Mouse (Mus musculus): ENCODE data around the gene Vps37c. TPM values are rescaled to one million over a fixed set of nuclear protein-coding genes. Genes with fewer than 3 reads are reported as not detected.

Vps37c gene
- polyA plus RNA-seq, 1 experiment from 2014 or later, result 12.1 TPM

DNA sequence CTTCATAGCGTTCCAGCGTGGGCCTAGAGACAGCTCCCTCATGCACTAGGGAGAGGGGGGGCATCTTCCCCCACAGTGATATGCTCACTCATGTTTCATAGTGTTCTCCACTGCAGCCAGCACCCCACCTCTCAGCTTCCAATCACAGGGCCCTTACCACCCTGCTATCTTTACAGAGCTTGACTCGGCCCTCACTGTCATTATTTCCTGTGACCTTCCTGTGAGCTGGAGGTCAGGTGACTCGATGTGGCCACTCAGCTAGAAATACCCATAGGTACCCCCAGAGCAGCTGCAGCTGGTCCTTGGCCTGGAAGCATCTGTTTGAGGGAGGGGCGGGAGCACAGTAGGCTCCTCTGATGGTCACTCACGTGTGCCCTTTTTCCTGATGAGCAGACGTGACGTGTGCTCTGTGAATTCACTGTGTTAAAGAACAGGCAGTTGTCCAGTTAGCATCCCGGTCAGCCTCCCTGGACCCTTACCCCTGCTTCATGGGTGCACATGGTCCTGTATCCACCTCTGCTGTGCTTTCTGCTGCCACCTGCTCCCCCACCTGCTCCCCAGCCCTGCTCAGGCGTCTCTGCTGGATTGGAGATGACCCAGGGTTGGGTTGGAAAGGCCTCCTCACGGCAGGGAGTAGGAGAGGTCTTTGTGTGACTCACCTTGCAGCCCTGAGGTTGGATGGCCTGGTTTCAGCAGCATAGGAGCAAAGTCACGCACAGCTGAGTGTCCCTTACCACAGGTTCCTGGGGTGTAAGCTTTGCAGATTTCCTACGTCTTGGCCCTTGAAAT is 18.7 kb downstream of the Vps37c start:
- Histone ChIP-seq H3K4me3 (ENCODE audit: low read depth, low read length) (no peak overlapping the region), H3K27ac (ENCODE audit: low read length) (no peak overlapping the region), H3K4me1 (ENCODE audit: control insufficient read depth, low read depth, low read length) (peaks cover 18% of the 10 kb centered on the region), H3K36me3 (ENCODE audit: control insufficient read depth, insufficient read depth) (peaks cover 8% of the 10 kb centered on the region; the same call in 1 of the 2 replicates), H3K9ac (ENCODE audit: low read depth, low read length) (no peak overlapping the region), H3K4me2 (ENCODE audit: low read depth, low read length) (no peak overlapping the region), H3K9me3 (replicated peaks; ENCODE audit: control insufficient read depth, low read length) (no peaks in the 10 kb centered on the region), H3K27me3 (ENCODE audit: control insufficient read depth, insufficient read depth, low read depth, low read length) (no peaks in the 10 kb centered on the region)
- WGBS (ENCODE audit: insufficient replicate concordance), result 61% methylated on average over 13 of the region's 13 CpGs
- no peak for ATAC-seq (ENCODE audit: low read depth)

DNA sequence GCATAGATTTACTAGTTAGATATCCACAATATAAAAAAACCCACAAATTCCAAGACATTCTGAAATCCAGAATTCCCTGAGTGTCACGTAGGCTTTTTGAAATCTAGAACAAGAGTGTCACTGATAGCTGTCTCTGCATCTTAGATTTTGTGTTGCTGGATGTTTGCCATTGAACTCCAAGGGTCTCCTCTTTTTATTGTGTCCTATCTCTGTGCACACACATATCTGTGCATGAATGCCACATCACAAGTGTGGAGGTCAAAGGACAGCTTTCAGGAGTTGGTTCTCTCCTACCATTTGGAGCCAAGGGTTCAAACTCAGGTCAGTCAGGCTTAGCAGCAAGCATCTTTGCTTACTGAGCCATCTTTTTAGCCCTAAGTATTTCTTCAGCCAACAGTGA is 19.3 kb downstream of the Vps37c start:
- no peak for ATAC-seq (ENCODE audit: low read depth)
- no peaks in the 10 kb centered on the region for H3K27me3 ChIP-seq (ENCODE audit: control insufficient read depth, insufficient read depth, low read depth, low read length)
- H3K9ac ChIP-seq (ENCODE audit: low read depth, low read length), result no peak overlapping the region
- H3K4me3 ChIP-seq (ENCODE audit: low read depth, low read length), result no peak overlapping the region
- WGBS (ENCODE audit: insufficient replicate concordance), result 71% methylated on average over 1 of the region's 1 CpGs
- peaks cover 13% of the 10 kb centered on the region for H3K36me3 ChIP-seq (ENCODE audit: control insufficient read depth, insufficient read depth)
- no peaks in the 10 kb centered on the region for H3K9me3 ChIP-seq (replicated peaks; ENCODE audit: control insufficient read depth, low read length)
- H3K4me1 ChIP-seq (ENCODE audit: control insufficient read depth, low read depth, low read length), result peaks cover 14% of the 10 kb centered on the region
- H3K27ac ChIP-seq (ENCODE audit: low read length), result no peak overlapping the region
- no peak overlapping the region for H3K4me2 ChIP-seq (ENCODE audit: low read depth, low read length)

DNA sequence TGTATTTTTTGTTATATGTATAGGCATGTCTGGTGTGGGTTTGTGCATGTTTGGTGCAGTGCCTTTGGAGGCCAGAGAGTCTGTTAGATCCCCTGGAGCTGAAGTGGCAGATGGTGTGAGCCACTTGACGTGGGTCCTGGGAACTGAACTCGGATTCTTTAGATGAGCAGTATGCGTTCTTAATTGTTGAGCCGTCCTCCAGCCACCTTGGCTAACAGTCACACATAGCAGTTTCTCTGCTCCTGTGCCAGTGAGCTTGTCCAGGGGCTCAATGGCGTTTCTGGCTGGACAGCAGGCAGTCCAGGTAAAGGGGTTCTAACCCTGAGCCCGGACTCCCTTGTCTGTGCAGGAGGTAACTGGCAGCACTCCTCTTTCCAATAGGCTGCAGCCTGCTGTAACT is 20.4 kb downstream of the Vps37c start:
- Histone ChIP-seq H3K4me1 (ENCODE audit: control insufficient read depth, low read depth, low read length) (peaks cover 10% of the 10 kb centered on the region), H3K9me3 (replicated peaks; ENCODE audit: control insufficient read depth, low read length) (no peaks in the 10 kb centered on the region), H3K27me3 (ENCODE audit: control insufficient read depth, insufficient read depth, low read depth, low read length) (no peaks in the 10 kb centered on the region), H3K4me3 (ENCODE audit: low read depth, low read length) (no peak overlapping the region), H3K9ac (ENCODE audit: low read depth, low read length) (no peak overlapping the region), H3K4me2 (ENCODE audit: low read depth, low read length) (no peak overlapping the region), H3K27ac (ENCODE audit: low read length) (no peak overlapping the region), H3K36me3 (ENCODE audit: control insufficient read depth, insufficient read depth) (peaks cover 18% of the 10 kb centered on the region)
- no peak for ATAC-seq (ENCODE audit: low read depth)
- WGBS (ENCODE audit: insufficient replicate concordance), result 67% methylated on average over 6 of the region's 6 CpGs

- H3K9me3 ChIP-seq (replicated peaks; ENCODE audit: control insufficient read depth, low read length), result no peaks in the 10 kb centered on the region
- peaks cover 10% of the 10 kb centered on the region for H3K4me1 ChIP-seq (ENCODE audit: control insufficient read depth, low read depth, low read length)
- peak; percentile 72 for ATAC-seq (ENCODE audit: low read depth)
- 12% methylated on average over 8 of the region's 8 CpGs for WGBS (ENCODE audit: insufficient replicate concordance)
- no peak overlapping the region for H3K4me2 ChIP-seq (ENCODE audit: low read depth, low read length)
- no peaks in the 10 kb centered on the region for H3K27me3 ChIP-seq (ENCODE audit: control insufficient read depth, insufficient read depth, low read depth, low read length)
- H3K4me3 ChIP-seq (ENCODE audit: low read depth, low read length), result no peak overlapping the region
- peaks cover 18% of the 10 kb centered on the region for H3K36me3 ChIP-seq (ENCODE audit: control insufficient read depth, insufficient read depth)
- no peak overlapping the region for H3K9ac ChIP-seq (ENCODE audit: low read depth, low read length)
- H3K27ac ChIP-seq (ENCODE audit: low read length), result no peak overlapping the region
Measured at GRCm38 (mm10) chr19:10709360-10710087, 21.0 kb downstream of the Vps37c start.

DNA sequence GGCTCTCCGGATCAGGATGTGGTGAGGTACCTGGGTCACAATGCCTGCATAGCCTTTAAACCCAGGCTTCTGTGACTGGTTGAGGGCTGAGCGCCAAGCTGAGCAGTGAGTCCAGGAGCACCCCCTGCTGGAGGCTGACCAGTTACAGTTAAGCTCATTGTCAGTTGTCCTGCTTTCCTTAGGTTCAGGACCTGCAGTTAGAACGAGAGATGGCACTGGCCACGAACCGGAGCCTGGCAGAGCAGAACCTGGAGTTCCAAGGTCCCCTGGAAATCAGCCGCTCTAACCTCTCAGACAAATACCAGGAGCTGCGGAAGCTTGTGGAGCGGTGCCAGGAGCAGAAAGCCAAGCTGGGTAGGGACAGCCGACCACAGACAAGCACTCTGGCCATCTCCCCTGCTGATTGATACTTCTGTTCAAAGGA is 21.6 kb downstream of the Vps37c start:
- H3K27ac ChIP-seq (ENCODE audit: low read length), result no peak overlapping the region
- H3K4me1 ChIP-seq (ENCODE audit: control insufficient read depth, low read depth, low read length), result peaks cover 10% of the 10 kb centered on the region
- no peaks in the 10 kb centered on the region for H3K9me3 ChIP-seq (replicated peaks; ENCODE audit: control insufficient read depth, low read length)
- no peak for ATAC-seq (ENCODE audit: low read depth)
- H3K36me3 ChIP-seq (ENCODE audit: control insufficient read depth, insufficient read depth), result peaks cover 18% of the 10 kb centered on the region
- H3K9ac ChIP-seq (ENCODE audit: low read depth, low read length), result no peak overlapping the region
- WGBS (ENCODE audit: insufficient replicate concordance), result 68% methylated on average over 9 of the region's 9 CpGs
- no peak overlapping the region for H3K4me3 ChIP-seq (ENCODE audit: low read depth, low read length)
- no peaks in the 10 kb centered on the region for H3K27me3 ChIP-seq (ENCODE audit: control insufficient read depth, insufficient read depth, low read depth, low read length)
- H3K4me2 ChIP-seq (ENCODE audit: low read depth, low read length), result no peak overlapping the region

DNA sequence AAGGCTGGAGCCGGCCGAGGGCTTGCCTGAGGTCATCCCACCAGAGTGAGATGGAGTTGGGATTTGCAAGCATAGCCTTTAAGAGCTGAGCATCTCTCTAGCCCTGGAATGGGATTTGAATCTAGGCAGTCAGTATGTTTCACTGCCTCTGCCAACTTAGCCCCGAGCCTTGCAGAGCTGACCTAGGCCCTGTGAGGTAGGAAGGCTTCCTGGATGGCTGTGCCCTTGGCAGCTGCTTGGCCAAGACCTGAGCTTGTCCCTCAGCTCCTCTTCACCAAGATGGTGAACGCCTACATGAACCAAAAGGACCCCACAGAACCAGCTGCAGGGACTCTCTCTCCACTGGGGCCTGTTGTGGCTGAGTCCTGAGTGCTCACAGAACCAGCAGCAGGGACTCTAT is 22.2 kb downstream of the Vps37c start:
- H3K27ac ChIP-seq (ENCODE audit: low read length), result no peak overlapping the region
- no peaks in the 10 kb centered on the region for H3K27me3 ChIP-seq (ENCODE audit: control insufficient read depth, insufficient read depth, low read depth, low read length)
- H3K9me3 ChIP-seq (replicated peaks; ENCODE audit: control insufficient read depth, low read length), result no peaks in the 10 kb centered on the region
- H3K36me3 ChIP-seq (ENCODE audit: control insufficient read depth, insufficient read depth), result peaks cover 18% of the 10 kb centered on the region
- H3K4me2 ChIP-seq (ENCODE audit: low read depth, low read length), result no peak overlapping the region
- peaks cover 10% of the 10 kb centered on the region for H3K4me1 ChIP-seq (ENCODE audit: control insufficient read depth, low read depth, low read length)
- WGBS (ENCODE audit: insufficient replicate concordance), result 73% methylated on average over 4 of the region's 4 CpGs
- no peak overlapping the region for H3K4me3 ChIP-seq (ENCODE audit: low read depth, low read length)
- no peak overlapping the region for H3K9ac ChIP-seq (ENCODE audit: low read depth, low read length)
- ATAC-seq (ENCODE audit: low read depth), result no peak

DNA sequence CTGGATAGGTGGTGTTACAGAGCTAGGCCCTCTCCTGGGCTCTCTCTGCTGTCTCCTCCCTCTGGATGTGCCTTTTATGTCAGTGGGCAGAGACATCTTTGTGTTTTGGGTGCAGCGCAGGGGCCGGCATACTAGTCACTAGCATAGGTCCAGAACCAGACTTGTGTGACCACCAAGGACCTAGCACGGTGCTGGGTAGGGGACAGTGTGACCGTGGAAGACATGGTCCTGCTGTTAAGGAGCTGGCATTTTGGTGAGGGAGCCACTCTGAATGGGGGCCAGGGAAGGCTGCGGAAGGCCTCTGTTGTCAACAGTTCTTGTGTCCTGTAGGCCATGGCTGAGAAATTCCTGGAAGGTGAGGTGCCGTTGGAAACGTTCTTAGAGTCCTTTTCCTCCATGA is 23.7 kb downstream of the Vps37c start:
- Histone ChIP-seq H3K4me3 (ENCODE audit: low read depth, low read length) (no peak overlapping the region), H3K27me3 (ENCODE audit: control insufficient read depth, insufficient read depth, low read depth, low read length) (no peaks in the 10 kb centered on the region), H3K9ac (ENCODE audit: low read depth, low read length) (no peak overlapping the region), H3K4me1 (ENCODE audit: control insufficient read depth, low read depth, low read length) (peaks cover 10% of the 10 kb centered on the region), H3K27ac (ENCODE audit: low read length) (no peak overlapping the region), H3K4me2 (ENCODE audit: low read depth, low read length) (no peak overlapping the region), H3K9me3 (replicated peaks; ENCODE audit: control insufficient read depth, low read length) (no peaks in the 10 kb centered on the region), H3K36me3 (ENCODE audit: control insufficient read depth, insufficient read depth) (peaks cover 18% of the 10 kb centered on the region)
- WGBS (ENCODE audit: insufficient replicate concordance), result 79% methylated on average over 7 of the region's 7 CpGs
- no peak for ATAC-seq (ENCODE audit: low read depth)

DNA sequence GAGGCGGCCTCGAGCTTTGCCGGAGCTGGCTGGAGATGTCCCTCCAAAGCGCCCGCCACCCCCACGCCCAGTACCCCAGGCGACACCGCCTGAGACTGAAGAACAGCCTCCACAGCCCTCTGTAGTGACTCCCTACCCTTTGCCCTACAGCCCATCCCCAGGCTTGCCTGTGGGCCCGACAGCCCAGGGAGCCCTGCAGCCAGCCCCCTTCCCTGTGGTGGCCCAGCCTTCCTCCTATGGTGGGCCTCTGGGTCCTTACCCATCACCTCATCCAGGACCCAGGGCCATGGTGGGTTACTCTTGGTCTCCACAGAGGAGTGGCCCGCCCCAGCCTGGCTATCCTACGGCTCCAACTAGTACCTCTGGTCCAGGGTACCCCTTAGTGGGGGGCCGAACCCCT is 24.1 kb downstream of the Vps37c start:
- H3K27ac ChIP-seq (ENCODE audit: low read length), result no peak overlapping the region
- no peaks in the 10 kb centered on the region for H3K9me3 ChIP-seq (replicated peaks; ENCODE audit: control insufficient read depth, low read length)
- no peak overlapping the region for H3K4me3 ChIP-seq (ENCODE audit: low read depth, low read length)
- no peak overlapping the region for H3K4me2 ChIP-seq (ENCODE audit: low read depth, low read length)
- H3K36me3 ChIP-seq (ENCODE audit: control insufficient read depth, insufficient read depth), result peaks cover 18% of the 10 kb centered on the region
- H3K4me1 ChIP-seq (ENCODE audit: control insufficient read depth, low read depth, low read length), result peaks cover 10% of the 10 kb centered on the region
- no peaks in the 10 kb centered on the region for H3K27me3 ChIP-seq (ENCODE audit: control insufficient read depth, insufficient read depth, low read depth, low read length)
- WGBS (ENCODE audit: insufficient replicate concordance), result 86% methylated on average over 12 of the region's 12 CpGs
- ATAC-seq (ENCODE audit: low read depth), result no peak
- no peak overlapping the region for H3K9ac ChIP-seq (ENCODE audit: low read depth, low read length)

GRCm38 (mm10) chr19:10713551-10713950 is 25.0 kb downstream of the Vps37c start:
- 71% methylated on average over 10 of the region's 10 CpGs for WGBS (ENCODE audit: insufficient replicate concordance)
- no peak overlapping the region for H3K4me2 ChIP-seq (ENCODE audit: low read depth, low read length)
- H3K36me3 ChIP-seq (ENCODE audit: control insufficient read depth, insufficient read depth), result peaks cover 18% of the 10 kb centered on the region
- ATAC-seq (ENCODE audit: low read depth), result no peak
- no peaks in the 10 kb centered on the region for H3K9me3 ChIP-seq (replicated peaks; ENCODE audit: control insufficient read depth, low read length)
- peaks cover 10% of the 10 kb centered on the region for H3K4me1 ChIP-seq (ENCODE audit: control insufficient read depth, low read depth, low read length)
- H3K27ac ChIP-seq (ENCODE audit: low read length), result no peak overlapping the region
- no peaks in the 10 kb centered on the region for H3K27me3 ChIP-seq (ENCODE audit: control insufficient read depth, insufficient read depth, low read depth, low read length)
- H3K9ac ChIP-seq (ENCODE audit: low read depth, low read length), result no peak overlapping the region
- H3K4me3 ChIP-seq (ENCODE audit: low read depth, low read length), result no peak overlapping the region

Measured in liver, embryonic 16.5 days (tissue).